Mouse (Mus musculus) embryonic facial prominence, embryonic 13.5 days (tissue): ENCODE measurements around the gene Tnn. TPM values are rescaled to one million over a fixed set of nuclear protein-coding genes. Genes with fewer than 3 reads are reported as not detected.

Source experiments
- ATAC-seq: fragments of 200-750 bp; cut with Nextera tagmentation; 2 replicates; pipeline ENCODE4 v1.8.0; 2017; ENCODE audit warnings: low read depth; ENCODE audit not compliant: insufficient number of reproducible peaks, insufficient read depth, low FRiP score, low TSS enrichment
- H3K27ac ChIP-seq: fragments of 300-500 bp; sonication (generic); 2 replicates; pipeline ENCODE4 v1.5.1; 2015; ENCODE audit warnings: moderate library complexity, mild to moderate bottlenecking, inconsistent platforms
- H3K27me3 ChIP-seq: fragments of 300-500 bp; sonication (generic); 2 replicates; pipeline ENCODE4 v1.6.1; 2015; ENCODE audit warnings: mild to moderate bottlenecking, inconsistent platforms
- H3K36me3 ChIP-seq: fragments of 300-500 bp; sonication (generic); 2 replicates; pipeline ENCODE4 v1.6.1; 2015; ENCODE audit warnings: mild to moderate bottlenecking, inconsistent platforms
- H3K4me1 ChIP-seq: fragments of 300-500 bp; sonication (generic); 2 replicates; pipeline ENCODE4 v1.6.1; 2015; ENCODE audit warnings: inconsistent platforms
- H3K4me2 ChIP-seq: fragments of 300-500 bp; sonication (generic); 2 replicates; pipeline ENCODE4 v1.6.1; 2015; ENCODE audit warnings: moderate library complexity, mild to moderate bottlenecking, inconsistent platforms
- H3K4me3 ChIP-seq: fragments of 300-500 bp; sonication (generic); 2 replicates; pipeline ENCODE4 v1.5.1; 2015; ENCODE audit warnings: mild to moderate bottlenecking, inconsistent platforms
- H3K9ac ChIP-seq: fragments of 300-500 bp; sonication (generic); 2 replicates; pipeline ENCODE4 v1.6.1; 2015; ENCODE audit warnings: mild to moderate bottlenecking, inconsistent platforms
- H3K9me3 ChIP-seq: fragments of 300-500 bp; sonication (generic); 2 replicates; pipeline ENCODE4 v1.6.1; 2016; ENCODE audit warnings: inconsistent platforms
- WGBS: fragments of 180-500 bp; shearing (Covaris S2); methylation state at CpG from one replicate; pipeline ENCODE4 v1.1.7; 2015; ENCODE audit warnings: mixed read lengths; 5-methylcytosine and 5-hydroxymethylcytosine counted together
- polyA plus RNA-seq: library from polyadenylated mRNA; unstranded; fragments of >200 nt; fragmentation: Nextera tagmentation; extraction: Ambion mirVana; gene quantifications from 2 replicates; pipeline ENCODE4 v1.2.1, GENCODE M21; 2015

The Tnn gene
- polyA plus RNA-seq, 1 experiment from 2014 or later, result 7.8 TPM

- Histone ChIP-seq H3K27ac (no peak overlapping the region), H3K4me2 (no peak overlapping the region), H3K27me3 (no peaks in the 10 kb centered on the region), H3K4me1 (no peaks in the 10 kb centered on the region), H3K9ac (no peak overlapping the region), H3K4me3 (no peak overlapping the region), H3K9me3 (no peaks in the 10 kb centered on the region), H3K36me3 (no peaks in the 10 kb centered on the region)
- ATAC-seq, result no peak
- 24% methylated on average over 2 of the region's 2 CpGs for WGBS
Observed at GRCm38 (mm10) chr1:160080800-160081436, 72.5 kb downstream of the Tnn start.

GRCm38 (mm10) chr1:160078882-160079661, 74.3 kb downstream of the Tnn start:
- H3K27me3 ChIP-seq, result no peaks in the 10 kb centered on the region
- H3K4me1 ChIP-seq, result no peaks in the 10 kb centered on the region
- no peak overlapping the region for H3K27ac ChIP-seq
- H3K4me3 ChIP-seq, result no peak overlapping the region
- H3K9ac ChIP-seq, result no peak overlapping the region
- H3K9me3 ChIP-seq, result no peaks in the 10 kb centered on the region
- peak; percentile 43; the same call in 1 of the 2 replicates for ATAC-seq
- H3K36me3 ChIP-seq, result no peaks in the 10 kb centered on the region
- WGBS, result 60% methylated on average over 14 of the region's 14 CpGs
- H3K4me2 ChIP-seq, result no peak overlapping the region

GRCm38 (mm10) chr1:160064547-160065144, 88.7 kb downstream of the Tnn start:
- H3K9me3 ChIP-seq, result no peaks in the 10 kb centered on the region
- no peak overlapping the region for H3K4me2 ChIP-seq
- ATAC-seq, result no peak
- no peak overlapping the region for H3K9ac ChIP-seq
- H3K4me3 ChIP-seq, result no peak overlapping the region
- no peaks in the 10 kb centered on the region for H3K27me3 ChIP-seq
- no peaks in the 10 kb centered on the region for H3K4me1 ChIP-seq
- 61% methylated on average over 7 of the region's 7 CpGs for WGBS
- no peaks in the 10 kb centered on the region for H3K36me3 ChIP-seq
- no peak overlapping the region for H3K27ac ChIP-seq

GRCm38 (mm10) chr1:160061725-160062366, 91.5 kb downstream of the Tnn start:
- no peak for ATAC-seq
- H3K27me3 ChIP-seq, result no peaks in the 10 kb centered on the region
- WGBS, result 51% methylated on average over 3 of the region's 3 CpGs

DNA sequence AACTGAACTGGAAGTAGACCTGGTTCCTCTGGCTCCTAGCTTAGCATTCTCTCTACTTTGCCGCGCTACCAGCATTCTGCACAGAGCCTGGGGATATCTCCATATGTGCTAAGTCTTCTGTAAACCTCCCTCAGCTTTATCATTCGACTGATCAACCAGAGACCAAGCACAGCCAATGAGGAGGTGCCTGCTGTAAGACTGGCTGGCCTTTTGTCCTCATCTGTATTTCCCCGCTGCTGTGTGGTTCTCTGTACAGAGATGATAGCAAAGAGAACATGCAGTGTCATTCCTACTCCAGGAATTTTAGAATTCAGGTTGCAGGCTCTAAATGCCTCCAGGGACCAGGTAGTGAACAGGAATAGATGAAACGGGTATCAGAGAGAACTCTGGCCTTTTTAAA, 92.1 kb downstream of the Tnn start:
- H3K4me1 ChIP-seq, result no peaks in the 10 kb centered on the region
- no peak overlapping the region for H3K27ac ChIP-seq
- no peaks in the 10 kb centered on the region for H3K9me3 ChIP-seq
- H3K4me2 ChIP-seq, result no peak overlapping the region
- WGBS, result 83% methylated on average over 5 of the region's 5 CpGs
- H3K27me3 ChIP-seq, result no peaks in the 10 kb centered on the region
- ATAC-seq, result no peak
- H3K36me3 ChIP-seq, result no peaks in the 10 kb centered on the region
- H3K9ac ChIP-seq, result no peak overlapping the region
- H3K4me3 ChIP-seq, result no peak overlapping the region

More at GRCm38 (mm10) chr1:160061725-160062366, 91.5 kb downstream of the Tnn start:
- no peak overlapping the region for H3K27ac ChIP-seq
- no peak overlapping the region for H3K4me3 ChIP-seq
- H3K4me1 ChIP-seq, result no peaks in the 10 kb centered on the region
- no peaks in the 10 kb centered on the region for H3K9me3 ChIP-seq
- no peak overlapping the region for H3K4me2 ChIP-seq
- no peak overlapping the region for H3K9ac ChIP-seq
- no peaks in the 10 kb centered on the region for H3K36me3 ChIP-seq

DNA sequence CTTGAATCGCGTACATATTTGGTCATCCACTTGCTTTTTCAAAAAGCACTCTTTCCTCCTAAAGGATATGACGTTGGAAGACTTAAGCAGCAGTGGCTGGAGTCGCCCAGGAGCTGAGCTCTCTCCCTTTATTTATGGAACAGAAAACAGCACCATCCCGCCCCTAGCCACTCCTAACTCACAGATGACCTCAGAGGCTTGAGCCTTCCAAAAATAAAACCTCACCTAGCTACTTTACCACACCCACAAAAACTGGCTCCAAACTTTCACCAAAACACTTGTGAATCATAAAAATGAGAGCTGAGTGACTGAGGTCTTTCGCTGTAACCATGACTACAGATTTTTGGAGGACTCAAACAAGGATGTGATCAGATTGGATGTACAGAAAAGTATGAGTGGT, 92.8 kb downstream of the Tnn start:
- no peak for ATAC-seq
- 71% methylated on average over 6 of the region's 6 CpGs for WGBS
- Histone ChIP-seq H3K4me1 (no peaks in the 10 kb centered on the region), H3K9ac (no peak overlapping the region), H3K27ac (no peak overlapping the region), H3K36me3 (no peaks in the 10 kb centered on the region), H3K4me2 (no peak overlapping the region), H3K9me3 (no peaks in the 10 kb centered on the region), H3K27me3 (no peaks in the 10 kb centered on the region), H3K4me3 (no peak overlapping the region)

GRCm38 (mm10) chr1:160059908-160060307, 93.5 kb downstream of the Tnn start:
- Histone ChIP-seq H3K27ac (no peak overlapping the region), H3K27me3 (no peaks in the 10 kb centered on the region), H3K9ac (no peak overlapping the region), H3K9me3 (no peaks in the 10 kb centered on the region), H3K36me3 (no peaks in the 10 kb centered on the region), H3K4me3 (no peak overlapping the region), H3K4me1 (no peaks in the 10 kb centered on the region), H3K4me2 (no peak overlapping the region)
- ATAC-seq, result no peak
- WGBS, result 68% methylated on average over 1 of the region's 1 CpGs

GRCm38 (mm10) chr1:160057657-160058056, 95.7 kb downstream of the Tnn start:
- H3K36me3 ChIP-seq, result no peaks in the 10 kb centered on the region
- ATAC-seq, result no peak
- WGBS, result 32% methylated on average over 3 of the region's 3 CpGs
- H3K4me1 ChIP-seq, result no peaks in the 10 kb centered on the region
- no peaks in the 10 kb centered on the region for H3K9me3 ChIP-seq
- no peaks in the 10 kb centered on the region for H3K27me3 ChIP-seq
- H3K27ac ChIP-seq, result no peak overlapping the region
- no peak overlapping the region for H3K4me2 ChIP-seq
- no peak overlapping the region for H3K4me3 ChIP-seq
- H3K9ac ChIP-seq, result no peak overlapping the region

GRCm38 (mm10) chr1:160054366-160055078, 98.9 kb downstream of the Tnn start:
- Histone ChIP-seq H3K27me3 (no peaks in the 10 kb centered on the region), H3K9me3 (no peaks in the 10 kb centered on the region), H3K36me3 (no peaks in the 10 kb centered on the region), H3K4me1 (no peaks in the 10 kb centered on the region), H3K9ac (no peak overlapping the region), H3K4me3 (no peak overlapping the region), H3K4me2 (no peak overlapping the region), H3K27ac (no peak overlapping the region)
- 82% methylated on average over 5 of the region's 5 CpGs for WGBS
- no peak for ATAC-seq

GRCm38 (mm10) chr1:160053510-160054305, 99.7 kb downstream of the Tnn start:
- Histone ChIP-seq H3K4me1 (no peaks in the 10 kb centered on the region), H3K27me3 (no peaks in the 10 kb centered on the region), H3K36me3 (no peaks in the 10 kb centered on the region), H3K27ac (no peak overlapping the region), H3K9me3 (no peaks in the 10 kb centered on the region), H3K4me3 (no peak overlapping the region), H3K4me2 (no peak overlapping the region), H3K9ac (no peak overlapping the region)
- ATAC-seq, result 0 out of 2 replicates have a peak, but pooled peaks have one; percentile 43
- WGBS, result 56% methylated on average over 5 of the region's 5 CpGs
